Mouse (Mus musculus): Measurements from ENCODE around the gene Slitrk4. TPM values are rescaled to one million over a fixed set of nuclear protein-coding genes. Genes with fewer than 3 reads are reported as not detected.

The Slitrk4 gene
- polyA plus RNA-seq (2015; fragmentation: Nextera tagmentation; extraction: Ambion mirVana), result 12.0 and 14.5 TPM in 2 replicates

DNA sequence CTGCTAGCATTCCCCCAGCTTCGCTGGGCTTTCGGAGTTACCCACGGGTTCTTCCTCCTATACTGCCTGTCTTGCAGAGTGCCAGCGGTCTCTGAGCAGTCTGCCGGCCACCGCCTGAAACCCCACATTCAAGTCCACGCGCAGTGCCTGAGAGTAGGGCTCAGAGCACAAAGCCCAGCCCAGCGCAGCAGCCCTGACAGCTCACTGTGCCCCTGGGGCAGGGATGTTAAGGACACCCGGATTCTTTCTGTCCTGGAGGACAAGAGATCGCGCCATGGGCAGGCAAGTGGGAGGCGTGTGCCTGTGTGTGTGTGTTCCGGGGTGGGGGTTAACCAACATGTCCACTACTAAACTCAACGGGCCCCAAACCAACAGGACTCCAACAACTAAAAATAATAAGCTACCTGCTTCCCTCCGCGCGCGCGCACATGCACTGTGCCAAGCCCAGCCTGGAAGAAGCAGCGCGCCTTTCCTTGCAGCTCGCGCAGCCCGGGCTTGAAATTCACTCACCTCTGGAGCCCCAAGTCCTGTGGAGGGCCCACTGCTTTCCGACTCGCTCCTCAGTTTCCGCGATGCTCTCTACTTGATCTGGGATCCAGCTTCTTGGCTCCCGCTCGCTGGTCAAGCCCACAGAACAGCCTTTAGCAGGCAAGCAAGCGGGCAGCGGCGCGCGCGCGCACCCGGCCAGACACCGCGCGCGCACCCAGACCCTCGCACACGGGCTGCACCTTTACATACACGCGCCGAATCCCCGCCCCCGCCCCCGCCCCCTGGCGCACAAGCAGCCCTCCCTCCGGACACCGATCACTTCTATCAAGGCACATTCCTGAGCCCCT lies at the start of gene Slitrk4:
Slitrk4 (minus strand) TSS at position 707 of the 836 bp plus-strand sequence.
- peak within 1 kb of the TSS; percentile 73 for H3K9ac ChIP-seq

DNA sequence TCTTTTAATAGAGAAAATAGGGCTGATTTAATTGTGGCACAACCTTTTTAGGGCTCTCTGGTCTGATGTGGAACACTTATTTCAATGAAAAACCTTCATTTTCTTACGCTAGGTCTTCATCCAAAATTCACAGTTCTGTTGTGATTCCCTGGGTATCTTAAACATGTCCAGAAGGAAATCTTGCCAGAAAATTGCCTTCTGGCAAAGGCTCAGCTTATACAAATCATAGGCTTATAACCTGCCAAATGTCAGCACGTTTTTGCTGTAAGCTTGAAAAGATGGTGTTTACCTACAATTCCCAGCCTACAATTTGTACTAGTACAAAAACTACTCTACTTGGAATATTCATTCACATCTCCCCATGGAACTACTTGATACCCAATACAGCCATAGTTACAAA lies 42.7 kb upstream of the Slitrk4 start:
- ATAC-seq (ENCODE audit: low read depth), result no peak
- no peaks in the 10 kb centered on the region for H3K27me3 ChIP-seq
- no peaks in the 10 kb centered on the region for H3K9me3 ChIP-seq
- H3K4me2 ChIP-seq, result no peak overlapping the region
- no peaks in the 10 kb centered on the region for H3K36me3 ChIP-seq
- 74% methylated on average over 2 of the region's 2 CpGs for WGBS
- H3K9ac ChIP-seq, result no peak overlapping the region
- no peak overlapping the region for H3K27ac ChIP-seq (replicated peaks)
- H3K4me3 ChIP-seq, result no peak overlapping the region
- H3K4me1 ChIP-seq (replicated peaks), result no peaks in the 10 kb centered on the region

More for the DNA sequence above, at the start of gene Slitrk4:
- ATAC-seq (ENCODE audit: low read depth), result peak; percentile 76
- Histone ChIP-seq H3K4me3 (peak within 1 kb of the TSS; percentile 55), H3K36me3 (no peaks in the 10 kb centered on the region), H3K4me2 (peak within 1 kb of the TSS; percentile 63), H3K4me1 (replicated peaks) (no peaks in the 10 kb centered on the region), H3K9me3 (no peaks in the 10 kb centered on the region), H3K27ac (replicated peaks) (peak within 1 kb of the TSS; percentile 75), H3K27me3 (no peaks in the 10 kb centered on the region)
- 9% methylated on average over 54 of the region's 54 CpGs for WGBS

DNA sequence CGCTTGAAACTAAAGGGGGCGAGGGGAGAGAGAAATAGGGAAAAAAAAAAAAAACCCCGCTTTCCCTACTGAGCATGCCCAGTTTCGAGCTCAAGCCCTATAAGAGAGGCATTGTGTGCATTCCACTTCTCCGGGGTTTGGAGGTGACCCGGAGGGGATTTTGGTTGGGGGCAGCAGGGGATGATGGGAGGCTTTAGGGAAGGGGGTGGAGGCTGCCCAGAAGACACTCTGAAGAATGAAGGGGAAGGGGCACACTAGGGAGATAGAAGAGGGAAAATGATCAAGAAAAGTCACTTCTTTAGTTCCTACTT lies 1.1 kb upstream of the Slitrk4 start:
- 17% methylated on average over 6 of the region's 6 CpGs for WGBS
- Histone ChIP-seq H3K4me3 (peak overlapping the region; percentile 55), H3K9me3 (no peaks in the 10 kb centered on the region), H3K27me3 (no peaks in the 10 kb centered on the region), H3K4me1 (replicated peaks) (no peaks in the 10 kb centered on the region), H3K9ac (0 out of 2 replicates have a peak overlapping the region, but pooled peaks have one; percentile 73), H3K27ac (replicated peaks) (no peak overlapping the region), H3K36me3 (no peaks in the 10 kb centered on the region), H3K4me2 (peak overlapping the region; percentile 63)
- ATAC-seq (ENCODE audit: low read depth), result peak; percentile 21; the same call in 1 of the 2 replicates

DNA sequence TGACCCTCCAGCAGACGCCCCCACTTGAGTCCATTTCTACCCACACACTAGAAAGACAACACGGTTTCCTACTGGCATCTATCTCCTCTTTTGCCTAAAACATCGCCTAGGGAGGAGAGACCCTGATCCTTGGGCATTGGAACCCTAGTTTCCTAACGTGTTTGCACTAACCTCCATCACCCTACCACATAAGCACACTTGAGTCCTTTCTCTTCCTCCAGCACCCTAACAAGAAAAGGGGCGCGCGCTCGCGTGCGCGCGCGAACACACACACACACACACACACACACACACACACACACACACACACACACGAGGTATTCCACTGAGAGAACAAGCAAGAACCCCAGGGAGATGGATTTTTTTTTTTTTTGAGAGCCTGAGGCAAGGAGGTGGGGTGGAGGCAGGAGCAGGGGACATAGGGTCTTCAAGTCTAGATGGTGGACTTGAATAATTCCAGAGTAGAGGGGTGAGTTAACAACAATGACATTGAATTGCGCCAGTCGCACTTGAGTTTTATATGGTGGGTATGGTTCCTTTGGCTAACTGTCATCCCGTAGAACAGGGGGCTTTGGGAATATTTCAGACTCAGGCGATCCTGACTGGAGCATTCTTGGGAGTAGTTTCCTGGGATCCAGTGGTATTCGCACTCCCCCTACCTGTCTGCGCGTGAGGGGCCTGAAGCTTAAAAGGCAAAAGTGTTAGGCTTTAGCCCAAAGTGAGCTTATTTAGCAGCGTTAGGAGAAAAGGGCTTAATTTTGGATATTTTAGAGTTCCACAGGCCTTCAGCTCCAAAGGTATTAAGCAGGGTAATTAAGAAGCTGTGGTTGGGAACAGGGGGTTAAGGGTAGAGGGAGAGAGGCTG lies 562 bp upstream of the Slitrk4 start:
- Histone ChIP-seq H3K27me3 (no peaks in the 10 kb centered on the region), H3K27ac (replicated peaks) (peak overlapping the region; percentile 75; the same call in 1 of the 2 replicates), H3K36me3 (no peaks in the 10 kb centered on the region), H3K4me3 (peak overlapping the region; percentile 55), H3K9ac (peak overlapping the region; percentile 73), H3K4me1 (replicated peaks) (no peaks in the 10 kb centered on the region), H3K9me3 (no peaks in the 10 kb centered on the region), H3K4me2 (peak overlapping the region; percentile 63)
- peak; percentile 42 for ATAC-seq (ENCODE audit: low read depth)
- WGBS, result 18% methylated on average over 14 of the region's 22 CpGs

DNA sequence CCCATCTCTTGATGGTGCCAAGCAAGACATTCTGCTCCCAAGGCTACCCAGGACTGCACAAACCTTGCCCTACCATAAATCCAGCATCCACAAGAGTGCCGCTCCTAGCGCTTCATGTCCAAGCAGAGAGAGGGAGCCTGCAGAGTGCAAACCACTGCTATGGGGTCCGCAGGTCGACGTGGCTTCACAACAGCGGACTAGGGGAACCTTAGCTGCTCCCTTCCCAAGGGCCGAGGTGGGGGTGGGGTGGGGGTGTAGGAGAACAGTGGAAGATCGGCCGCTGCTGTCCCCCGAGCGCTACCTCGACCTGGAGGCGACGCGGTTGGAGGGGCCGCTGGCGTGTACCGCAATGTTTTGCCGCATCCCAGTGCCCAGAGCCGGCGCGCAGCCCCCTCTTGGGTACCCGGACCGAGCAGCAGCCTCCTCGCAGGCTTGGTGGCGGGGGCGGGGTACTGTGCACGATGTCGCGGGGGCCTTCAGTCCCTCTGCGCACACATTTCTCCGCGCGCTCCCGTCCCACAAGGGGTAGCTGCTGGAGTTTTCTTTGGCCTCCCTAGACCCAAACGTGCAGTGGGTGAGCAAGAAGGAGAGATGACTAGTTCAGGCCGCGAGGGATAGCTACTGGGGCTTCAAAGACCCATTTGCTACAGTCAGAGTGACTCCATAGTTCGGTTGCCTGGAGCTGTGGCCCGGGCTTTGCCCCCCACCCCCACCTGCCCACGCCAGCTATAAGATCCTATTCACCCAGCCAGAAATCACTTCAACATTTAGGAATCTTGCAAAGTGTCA lies 1.1 kb downstream of the Slitrk4 start:
- H3K4me3 ChIP-seq, result peak overlapping the region; percentile 55
- no peaks in the 10 kb centered on the region for H3K36me3 ChIP-seq
- ATAC-seq (ENCODE audit: low read depth), result peak; percentile 60

DNA sequence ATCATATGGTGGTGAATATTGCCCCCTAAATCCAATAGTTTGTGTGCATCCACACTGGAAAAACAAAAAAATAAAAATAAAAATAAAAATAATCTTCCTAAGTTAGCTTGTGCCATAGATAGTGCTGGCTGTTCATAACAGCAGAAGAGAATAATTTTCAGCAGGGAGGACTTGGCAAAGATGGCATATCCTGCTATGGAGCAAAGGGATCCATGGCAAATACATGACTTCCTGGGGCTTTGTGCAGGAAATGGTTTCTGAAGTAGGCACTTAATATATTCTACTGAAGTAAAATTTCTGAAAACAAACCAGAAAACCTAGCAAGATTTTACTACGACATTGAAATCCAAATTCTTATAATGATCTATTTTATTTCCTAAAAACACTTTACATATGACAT lies 13.3 kb downstream of the Slitrk4 start:
- ATAC-seq (ENCODE audit: low read depth), result no peak
- H3K9me3 ChIP-seq, result no peaks in the 10 kb centered on the region
- no peaks in the 10 kb centered on the region for H3K36me3 ChIP-seq
- H3K27ac ChIP-seq (replicated peaks), result no peak overlapping the region
- no peak overlapping the region for H3K4me2 ChIP-seq
- no peaks in the 10 kb centered on the region for H3K27me3 ChIP-seq
- H3K9ac ChIP-seq, result no peak overlapping the region
- H3K4me3 ChIP-seq, result no peak overlapping the region
- no peaks in the 10 kb centered on the region for H3K4me1 ChIP-seq (replicated peaks)
- WGBS, result 78% methylated on average over 1 of the region's 1 CpGs

More for the DNA sequence above, 1.1 kb downstream of the Slitrk4 start:
- Histone ChIP-seq H3K4me1 (replicated peaks) (no peaks in the 10 kb centered on the region), H3K9ac (peak overlapping the region; percentile 73), H3K9me3 (no peaks in the 10 kb centered on the region), H3K27me3 (no peaks in the 10 kb centered on the region), H3K4me2 (peak overlapping the region; percentile 63), H3K27ac (replicated peaks) (peak overlapping the region; percentile 75)
- 10% methylated on average over 41 of the region's 41 CpGs for WGBS

Other genes starting within 250 kb of the Slitrk4 start
- not detected in 2 replicates for gene Gm6760, start 124.8 kb downstream of the Slitrk4 start, polyA plus RNA-seq (2015; fragmentation: Nextera tagmentation; extraction: Ambion mirVana)
- gene 3830417A13Rik, start 103.4 kb downstream of the Slitrk4 start, polyA plus RNA-seq (2015; fragmentation: Nextera tagmentation; extraction: Ambion mirVana), result not detected in 2 replicates